Mouse (Mus musculus): Measurements from ENCODE around the gene Epha6. TPM values are rescaled to one million over a fixed set of nuclear protein-coding genes. Genes with fewer than 3 reads are reported as not detected.

The Epha6 gene
- polyA plus RNA-seq, 1 experiment from 2014 or later: not detected

DNA sequence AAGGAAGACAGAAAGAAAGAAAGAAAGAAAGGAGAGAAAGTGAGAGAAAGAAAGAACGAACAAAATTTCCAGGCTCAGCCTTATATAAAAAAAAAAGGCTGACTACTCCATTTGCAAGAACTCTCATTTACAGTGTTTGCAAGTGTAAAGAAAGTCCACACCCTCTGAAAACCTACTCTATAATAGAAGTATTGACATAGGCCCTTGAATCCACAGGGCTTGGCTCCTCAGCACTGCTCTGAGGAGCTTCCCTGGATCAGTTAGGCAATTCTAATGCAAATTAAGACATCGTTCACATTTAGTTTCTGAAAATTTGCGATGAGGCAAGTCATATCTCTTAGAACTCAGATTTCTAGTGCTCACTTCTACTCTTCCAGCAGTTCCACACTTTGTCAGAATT lies 483.9 kb downstream of the Epha6 start:
- Histone ChIP-seq H3K4me2 (no peak overlapping the region), H3K4me3 (ENCODE audit: low read depth, low read length) (no peak overlapping the region), H3K27me3 (replicated peaks; ENCODE audit: control insufficient read depth, insufficient read depth, low read length) (no peaks in the 10 kb centered on the region), H3K4me1 (replicated peaks; ENCODE audit: control insufficient read depth, insufficient read depth, low read length) (no peaks in the 10 kb centered on the region), H3K9me3 (ENCODE audit: control insufficient read depth, low read length) (no peaks in the 10 kb centered on the region), H3K27ac (ENCODE audit: low read depth, low read length) (no peak overlapping the region), H3K36me3 (ENCODE audit: control insufficient read depth, insufficient read depth, low read length) (no peaks in the 10 kb centered on the region), H3K9ac (ENCODE audit: low read depth, low read length) (no peak overlapping the region)
- ATAC-seq (replicated peaks; ENCODE audit: low FRiP score) (no peak), DNase-seq (ENCODE audit: low spot score) (no peak)
- WGBS: 74% methylated on average over 3 of the region's 3 CpGs

DNA sequence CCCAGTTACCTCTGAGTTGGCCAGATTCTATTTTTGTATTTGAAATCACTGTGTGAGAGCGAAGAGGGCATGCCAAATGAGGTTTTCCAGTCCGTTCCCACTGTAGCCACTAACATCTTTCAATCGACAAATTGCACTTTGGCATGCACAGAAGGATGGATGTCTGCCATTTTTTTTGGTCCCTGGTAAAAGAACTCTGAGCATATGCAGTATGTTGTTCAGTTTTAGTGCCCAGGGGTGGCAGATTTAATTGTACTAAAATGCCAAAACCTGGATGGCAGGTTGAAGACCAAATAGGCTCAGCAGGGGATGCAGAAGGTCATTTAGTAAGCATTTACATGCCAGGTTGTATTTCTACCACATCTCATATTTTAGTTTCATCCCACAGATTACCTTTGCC lies 503.1 kb downstream of the Epha6 start:
- Histone ChIP-seq H3K27me3 (replicated peaks; ENCODE audit: control insufficient read depth, insufficient read depth, low read length) (no peaks in the 10 kb centered on the region), H3K9me3 (ENCODE audit: control insufficient read depth, low read length) (no peaks in the 10 kb centered on the region), H3K4me2 (no peak overlapping the region), H3K36me3 (ENCODE audit: control insufficient read depth, insufficient read depth, low read length) (no peaks in the 10 kb centered on the region), H3K4me1 (replicated peaks; ENCODE audit: control insufficient read depth, insufficient read depth, low read length) (no peaks in the 10 kb centered on the region), H3K9ac (ENCODE audit: low read depth, low read length) (no peak overlapping the region), H3K4me3 (ENCODE audit: low read depth, low read length) (no peak overlapping the region), H3K27ac (ENCODE audit: low read depth, low read length) (no peak overlapping the region)
- WGBS: 83% methylated on average over 3 of the region's 3 CpGs
- ATAC-seq (replicated peaks; ENCODE audit: low FRiP score) (no peak), DNase-seq (ENCODE audit: low spot score) (no peak)

DNA sequence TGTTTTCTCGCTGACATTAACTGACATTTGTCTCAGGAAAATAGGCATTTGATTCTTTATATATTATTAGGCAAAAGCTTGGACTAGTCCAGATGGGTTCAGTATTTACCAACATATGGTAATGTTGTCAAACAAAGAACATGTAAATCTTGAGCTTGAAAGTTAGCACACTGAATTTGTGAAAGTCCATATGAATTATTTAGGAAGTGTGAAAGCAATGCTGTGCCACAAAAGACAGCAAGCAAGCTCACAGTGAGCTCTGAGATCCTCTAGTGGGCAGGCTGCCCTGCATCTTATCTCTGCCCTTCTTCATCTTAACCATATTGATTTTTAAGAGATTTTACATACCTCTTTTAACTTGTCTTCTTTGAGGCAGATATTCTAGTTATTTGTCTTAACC lies 510.0 kb downstream of the Epha6 start:
- Histone ChIP-seq H3K4me2 (no peak overlapping the region), H3K9ac (ENCODE audit: low read depth, low read length) (no peak overlapping the region), H3K27me3 (replicated peaks; ENCODE audit: control insufficient read depth, insufficient read depth, low read length) (no peaks in the 10 kb centered on the region), H3K27ac (ENCODE audit: low read depth, low read length) (no peak overlapping the region), H3K4me1 (replicated peaks; ENCODE audit: control insufficient read depth, insufficient read depth, low read length) (no peaks in the 10 kb centered on the region), H3K36me3 (ENCODE audit: control insufficient read depth, insufficient read depth, low read length) (no peaks in the 10 kb centered on the region), H3K9me3 (ENCODE audit: control insufficient read depth, low read length) (no peaks in the 10 kb centered on the region), H3K4me3 (ENCODE audit: low read depth, low read length) (no peak overlapping the region)
- DNase-seq (ENCODE audit: low spot score): no peak
- no peak for ATAC-seq (replicated peaks; ENCODE audit: low FRiP score)
- WGBS: 60% methylated on average over 1 of the region's 1 CpGs

DNA sequence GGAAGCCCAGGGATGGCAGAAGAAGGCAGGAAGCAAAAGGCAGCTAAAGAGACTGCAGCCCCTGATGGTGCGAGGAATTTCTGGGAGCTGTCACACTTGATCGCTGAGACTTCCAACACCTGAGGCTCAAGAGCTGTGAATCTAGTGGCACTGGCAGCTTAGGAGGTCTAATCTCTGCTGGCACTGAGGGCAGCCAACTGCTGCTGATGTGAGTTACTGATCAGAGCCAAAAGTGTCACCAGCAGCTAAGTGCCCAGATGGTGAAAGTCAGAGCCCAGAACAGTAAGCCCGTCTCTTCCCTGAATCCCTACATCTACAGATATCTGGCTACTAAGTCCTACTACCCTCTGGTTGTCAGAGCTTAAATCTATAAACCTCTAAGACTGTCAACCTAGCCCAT lies 518.4 kb downstream of the Epha6 start:
- no peaks in the 10 kb centered on the region for H3K4me1 ChIP-seq (replicated peaks; ENCODE audit: control insufficient read depth, insufficient read depth, low read length)
- DNase-seq (ENCODE audit: low spot score) (no peak), ATAC-seq (replicated peaks; ENCODE audit: low FRiP score) (no peak)
- no peak overlapping the region for H3K9ac ChIP-seq (ENCODE audit: low read depth, low read length)
- H3K27ac ChIP-seq (ENCODE audit: low read depth, low read length): no peak overlapping the region
- no peaks in the 10 kb centered on the region for H3K27me3 ChIP-seq (replicated peaks; ENCODE audit: control insufficient read depth, insufficient read depth, low read length)
- H3K9me3 ChIP-seq (ENCODE audit: control insufficient read depth, low read length): no peaks in the 10 kb centered on the region
- H3K4me2 ChIP-seq: no peak overlapping the region
- H3K36me3 ChIP-seq (ENCODE audit: control insufficient read depth, insufficient read depth, low read length): no peaks in the 10 kb centered on the region
- WGBS: 75% methylated on average over 3 of the region's 3 CpGs
- H3K4me3 ChIP-seq (ENCODE audit: low read depth, low read length): no peak overlapping the region

DNA sequence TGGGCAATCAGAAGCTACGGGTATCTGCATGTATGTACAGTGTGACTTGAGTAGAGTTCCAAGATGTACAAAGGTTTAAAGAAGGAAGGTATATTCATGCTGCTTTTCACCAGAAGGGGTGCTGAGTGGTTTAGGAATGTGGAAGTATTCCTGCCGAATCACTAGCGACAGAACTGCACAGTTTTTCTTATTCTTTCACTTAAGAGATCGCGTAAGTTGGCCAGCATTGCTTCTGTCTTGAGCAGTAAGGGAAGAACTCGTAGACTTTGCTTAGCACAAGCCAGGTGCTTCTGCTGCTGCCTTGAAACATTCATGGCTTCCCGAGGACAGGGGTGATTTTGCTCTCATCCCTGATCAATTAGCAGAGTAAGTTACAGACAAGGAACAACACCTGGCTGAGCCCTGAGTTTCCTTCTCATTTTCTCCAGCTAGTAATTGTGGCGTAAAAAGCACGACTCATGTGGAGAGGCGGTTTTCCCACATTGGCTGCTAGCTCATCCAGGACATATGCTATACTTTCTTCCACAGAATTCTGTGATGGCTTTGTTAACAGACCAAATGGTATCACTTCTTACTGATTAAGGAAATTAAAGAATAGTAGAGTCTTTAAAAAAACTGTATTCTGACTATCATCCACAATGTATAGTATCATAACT lies 534.7 kb downstream of the Epha6 start:
- Histone ChIP-seq H3K27ac (ENCODE audit: low read depth, low read length) (no peak overlapping the region), H3K4me3 (ENCODE audit: low read depth, low read length) (no peak overlapping the region), H3K4me2 (no peak overlapping the region), H3K9ac (ENCODE audit: low read depth, low read length) (no peak overlapping the region), H3K36me3 (ENCODE audit: control insufficient read depth, insufficient read depth, low read length) (no peaks in the 10 kb centered on the region), H3K4me1 (replicated peaks; ENCODE audit: control insufficient read depth, insufficient read depth, low read length) (no peaks in the 10 kb centered on the region), H3K27me3 (replicated peaks; ENCODE audit: control insufficient read depth, insufficient read depth, low read length) (no peaks in the 10 kb centered on the region), H3K9me3 (ENCODE audit: control insufficient read depth, low read length) (no peaks in the 10 kb centered on the region)
- DNase-seq (ENCODE audit: low spot score) (no peak), ATAC-seq (replicated peaks; ENCODE audit: low FRiP score) (no peak)
- WGBS: 80% methylated on average over 10 of the region's 10 CpGs

DNA sequence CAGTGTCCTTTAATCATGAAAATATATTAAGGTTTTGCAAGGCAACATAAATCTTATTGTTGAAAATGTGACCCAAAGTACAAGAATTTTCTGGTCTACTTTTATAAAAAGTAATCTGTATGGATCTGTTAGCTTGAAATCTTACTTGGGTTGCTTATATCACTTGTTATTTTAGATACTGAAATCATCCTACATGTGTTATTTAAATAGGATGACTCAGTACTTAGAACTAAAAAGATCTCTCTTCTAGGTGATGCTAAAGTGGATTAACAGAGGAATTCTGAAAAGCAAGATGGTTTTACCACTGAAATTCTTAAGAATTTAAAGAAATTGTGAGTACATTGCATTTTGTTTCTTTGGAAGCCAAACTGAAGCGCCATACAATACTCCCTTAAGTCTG lies 561.5 kb downstream of the Epha6 start:
- 69% methylated on average over 1 of the region's 1 CpGs for WGBS

DNA sequence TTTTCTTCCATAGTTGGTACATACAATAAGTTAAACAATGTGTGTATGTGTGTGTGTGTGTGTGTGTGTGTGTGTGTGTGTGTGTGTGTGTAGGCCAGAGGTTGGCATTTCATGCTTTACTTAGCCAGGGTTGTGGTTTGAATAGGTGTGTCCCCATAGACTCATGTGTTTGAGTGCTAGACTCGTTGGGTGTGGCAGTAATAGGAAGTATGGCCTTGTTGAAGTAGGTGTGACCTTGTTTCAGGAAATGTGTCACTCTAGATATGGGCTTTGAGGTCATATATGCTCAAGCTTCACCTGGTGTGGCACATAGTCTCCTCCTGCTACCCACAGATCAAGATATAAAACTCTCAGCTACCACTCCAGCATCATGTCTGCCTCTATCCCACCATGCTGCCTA lies 577.0 kb downstream of the Epha6 start:
- H3K27me3 ChIP-seq (replicated peaks; ENCODE audit: control insufficient read depth, insufficient read depth, low read length): no peaks in the 10 kb centered on the region
- H3K9ac ChIP-seq (ENCODE audit: low read depth, low read length): no peak overlapping the region
- no peak overlapping the region for H3K4me3 ChIP-seq (ENCODE audit: low read depth, low read length)
- ATAC-seq (replicated peaks; ENCODE audit: low FRiP score): no peak
- no peak overlapping the region for H3K27ac ChIP-seq (ENCODE audit: low read depth, low read length)
- 52% methylated on average over 1 of the region's 1 CpGs for WGBS
- no peaks in the 10 kb centered on the region for H3K9me3 ChIP-seq (ENCODE audit: control insufficient read depth, low read length)
- DNase-seq (ENCODE audit: low spot score): no peak
- no peaks in the 10 kb centered on the region for H3K4me1 ChIP-seq (replicated peaks; ENCODE audit: control insufficient read depth, insufficient read depth, low read length)
- H3K36me3 ChIP-seq (ENCODE audit: control insufficient read depth, insufficient read depth, low read length): no peaks in the 10 kb centered on the region
- H3K4me2 ChIP-seq: no peak overlapping the region

More for the DNA sequence above, 561.5 kb downstream of the Epha6 start:
- DNase-seq (ENCODE audit: low spot score) (no peak), ATAC-seq (replicated peaks; ENCODE audit: low FRiP score) (no peak)
- Histone ChIP-seq H3K9me3 (ENCODE audit: control insufficient read depth, low read length) (no peaks in the 10 kb centered on the region), H3K4me1 (replicated peaks; ENCODE audit: control insufficient read depth, insufficient read depth, low read length) (no peaks in the 10 kb centered on the region), H3K27me3 (replicated peaks; ENCODE audit: control insufficient read depth, insufficient read depth, low read length) (no peaks in the 10 kb centered on the region), H3K36me3 (ENCODE audit: control insufficient read depth, insufficient read depth, low read length) (no peaks in the 10 kb centered on the region), H3K27ac (ENCODE audit: low read depth, low read length) (no peak overlapping the region), H3K4me2 (no peak overlapping the region), H3K9ac (ENCODE audit: low read depth, low read length) (no peak overlapping the region), H3K4me3 (ENCODE audit: low read depth, low read length) (no peak overlapping the region)

DNA sequence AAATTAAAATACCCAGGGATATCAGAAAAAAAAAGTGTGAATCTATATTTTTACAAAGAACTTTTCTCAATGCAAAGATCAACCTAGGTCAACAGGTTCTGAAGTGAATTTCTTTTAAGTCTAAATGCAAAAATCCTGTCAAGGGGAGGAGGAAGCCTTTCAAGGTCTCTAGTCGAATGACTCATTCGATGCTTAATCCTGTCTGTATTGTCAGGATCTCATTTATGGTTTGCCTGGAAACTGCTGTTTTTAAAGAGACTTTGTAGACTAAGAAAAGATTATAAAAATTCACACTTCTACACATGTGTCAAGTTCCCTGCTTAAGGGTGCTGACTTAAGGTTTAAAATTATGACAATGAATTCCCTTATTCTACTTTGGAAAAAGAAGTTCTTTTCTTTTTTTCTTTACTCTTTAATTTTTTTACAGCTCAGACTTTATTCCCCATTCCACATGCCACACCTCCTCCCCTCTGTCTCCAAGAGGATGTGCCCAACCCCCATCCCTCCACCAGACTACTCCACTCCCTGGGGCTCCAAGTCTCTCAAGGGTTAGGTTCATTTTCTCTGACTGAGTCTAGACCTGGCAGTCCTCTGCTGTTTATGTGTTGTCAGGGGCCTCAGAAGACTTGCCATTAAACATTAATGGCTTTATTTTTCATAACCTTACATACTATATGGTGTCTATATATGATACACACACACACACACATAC lies 598.3 kb downstream of the Epha6 start:
- no peak overlapping the region for H3K9ac ChIP-seq (ENCODE audit: low read depth, low read length)
- no peaks in the 10 kb centered on the region for H3K4me1 ChIP-seq (replicated peaks; ENCODE audit: control insufficient read depth, insufficient read depth, low read length)
- no peak overlapping the region for H3K27ac ChIP-seq (ENCODE audit: low read depth, low read length)
- 75% methylated on average over 2 of the region's 2 CpGs for WGBS
- H3K9me3 ChIP-seq (ENCODE audit: control insufficient read depth, low read length): no peaks in the 10 kb centered on the region
- no peaks in the 10 kb centered on the region for H3K27me3 ChIP-seq (replicated peaks; ENCODE audit: control insufficient read depth, insufficient read depth, low read length)
- DNase-seq (ENCODE audit: low spot score) (no peak), ATAC-seq (replicated peaks; ENCODE audit: low FRiP score) (no peak)
- H3K4me3 ChIP-seq (ENCODE audit: low read depth, low read length): no peak overlapping the region
- H3K4me2 ChIP-seq: no peak overlapping the region
- H3K36me3 ChIP-seq (ENCODE audit: control insufficient read depth, insufficient read depth, low read length): no peaks in the 10 kb centered on the region

DNA sequence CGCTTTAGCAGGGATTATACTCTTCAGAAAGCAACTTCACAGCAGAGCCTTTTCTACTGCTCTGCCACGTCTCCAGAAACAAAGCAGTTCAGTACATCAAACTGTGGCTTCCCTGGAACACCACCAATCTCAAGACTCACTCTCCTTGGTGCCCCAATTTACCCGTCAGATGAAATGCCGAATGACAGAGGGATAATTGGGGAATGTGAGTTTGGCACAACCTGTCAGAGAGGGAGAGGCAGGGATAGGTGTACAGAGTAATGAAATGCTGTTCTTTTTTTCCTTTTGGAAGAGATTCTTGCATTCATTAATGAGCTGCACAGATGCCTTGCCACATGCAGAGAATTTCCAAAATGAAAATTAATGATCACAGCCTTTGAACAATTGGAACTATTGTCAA lies 635.5 kb downstream of the Epha6 start:
- Histone ChIP-seq H3K27ac (ENCODE audit: low read depth, low read length) (no peak overlapping the region), H3K36me3 (ENCODE audit: control insufficient read depth, insufficient read depth, low read length) (no peaks in the 10 kb centered on the region), H3K4me2 (no peak overlapping the region), H3K9ac (ENCODE audit: low read depth, low read length) (no peak overlapping the region), H3K4me3 (ENCODE audit: low read depth, low read length) (no peak overlapping the region), H3K27me3 (replicated peaks; ENCODE audit: control insufficient read depth, insufficient read depth, low read length) (no peaks in the 10 kb centered on the region), H3K4me1 (replicated peaks; ENCODE audit: control insufficient read depth, insufficient read depth, low read length) (no peaks in the 10 kb centered on the region), H3K9me3 (ENCODE audit: control insufficient read depth, low read length) (no peaks in the 10 kb centered on the region)
- DNase-seq (ENCODE audit: low spot score) (no peak), ATAC-seq (replicated peaks; ENCODE audit: low FRiP score) (no peak)
- 61% methylated on average over 4 of the region's 4 CpGs for WGBS
